Mouse (Mus musculus): ENCODE results near the gene Aurkb. TPM values are rescaled to one million over a fixed set of nuclear protein-coding genes. Genes with fewer than 3 reads are reported as not detected.

Gene Aurkb
- polyA plus RNA-seq, 1 experiment from 2014 or later, result 239 TPM

- 89% methylated on average over 15 of the region's 15 CpGs for WGBS
- DNase-seq (ENCODE audit: low spot score), result no peak
Observed at GRCm38 (mm10) chr11:69080102-69080854, 34.8 kb downstream of the Aurkb start.

GRCm38 (mm10) chr11:69080855-69081222 lies 35.4 kb downstream of the Aurkb start:
- Histone ChIP-seq H3K4me1 (no peaks in the 10 kb centered on the region; the same call in 1 of the 2 replicates), H3K27me3 (ENCODE audit: low read depth, poor library complexity, severe bottlenecking) (no peaks in the 10 kb centered on the region), H3K9me3 (replicated peaks) (no peaks in the 10 kb centered on the region), H3K4me3 (no peak overlapping the region), H3K27ac (replicated peaks) (no peak overlapping the region), H3K36me3 (no peaks in the 10 kb centered on the region)
- 87% methylated on average over 8 of the region's 8 CpGs for WGBS
- DNase-seq (ENCODE audit: low spot score), result no peak

More at GRCm38 (mm10) chr11:69080102-69080854, 34.8 kb downstream of the Aurkb start:
- H3K4me3 ChIP-seq, result no peak overlapping the region
- H3K9me3 ChIP-seq (replicated peaks), result no peaks in the 10 kb centered on the region
- H3K4me1 ChIP-seq, result no peaks in the 10 kb centered on the region
- H3K27me3 ChIP-seq (ENCODE audit: low read depth, poor library complexity, severe bottlenecking), result no peaks in the 10 kb centered on the region
- no peaks in the 10 kb centered on the region for H3K36me3 ChIP-seq
- no peak overlapping the region for H3K27ac ChIP-seq (replicated peaks)

- 93% methylated on average over 7 of the region's 7 CpGs for WGBS
Observed at GRCm38 (mm10) chr11:69081613-69082012, 36.2 kb downstream of the Aurkb start.

GRCm38 (mm10) chr11:69085608-69086007 lies 40.2 kb downstream of the Aurkb start:
- Histone ChIP-seq H3K36me3 (peaks cover 12% of the 10 kb centered on the region), H3K27me3 (ENCODE audit: low read depth, poor library complexity, severe bottlenecking) (no peaks in the 10 kb centered on the region), H3K4me1 (peaks cover 38% of the 10 kb centered on the region), H3K9me3 (replicated peaks) (no peaks in the 10 kb centered on the region), H3K4me3 (no peak overlapping the region), H3K27ac (replicated peaks) (no peak overlapping the region)
- no peak for DNase-seq (ENCODE audit: low spot score)
- WGBS, result 63% methylated on average over 6 of the region's 6 CpGs

More at GRCm38 (mm10) chr11:69081613-69082012, 36.2 kb downstream of the Aurkb start:
- no peaks in the 10 kb centered on the region for H3K9me3 ChIP-seq (replicated peaks)
- H3K27ac ChIP-seq (replicated peaks), result no peak overlapping the region
- H3K4me3 ChIP-seq, result no peak overlapping the region
- no peaks in the 10 kb centered on the region for H3K27me3 ChIP-seq (ENCODE audit: low read depth, poor library complexity, severe bottlenecking)
- no peaks in the 10 kb centered on the region for H3K36me3 ChIP-seq
- H3K4me1 ChIP-seq, result no peaks in the 10 kb centered on the region; the same call in 1 of the 2 replicates
- DNase-seq (ENCODE audit: low spot score), result no peak

- H3K9me3 ChIP-seq (replicated peaks), result no peaks in the 10 kb centered on the region
- WGBS, result 77% methylated on average over 6 of the region's 6 CpGs
- peaks cover 42% of the 10 kb centered on the region for H3K4me1 ChIP-seq
- H3K4me3 ChIP-seq, result no peak overlapping the region
- H3K27ac ChIP-seq (replicated peaks), result no peak overlapping the region
- peaks cover 20% of the 10 kb centered on the region for H3K36me3 ChIP-seq
- DNase-seq (ENCODE audit: low spot score), result no peak
- H3K27me3 ChIP-seq (ENCODE audit: low read depth, poor library complexity, severe bottlenecking), result no peaks in the 10 kb centered on the region
Observed at GRCm38 (mm10) chr11:69086390-69086789, 40.9 kb downstream of the Aurkb start.

- H3K9me3 ChIP-seq (replicated peaks), result no peaks in the 10 kb centered on the region
- no peak for DNase-seq (ENCODE audit: low spot score)
- H3K4me1 ChIP-seq, result peaks cover 49% of the 10 kb centered on the region
- peaks cover 27% of the 10 kb centered on the region for H3K36me3 ChIP-seq
- H3K4me3 ChIP-seq, result 0 out of 2 replicates have a peak overlapping the region, but pooled peaks have one; percentile 16
- 48% methylated on average over 4 of the region's 4 CpGs for WGBS
- no peaks in the 10 kb centered on the region for H3K27me3 ChIP-seq (ENCODE audit: low read depth, poor library complexity, severe bottlenecking)
- H3K27ac ChIP-seq (replicated peaks), result peak overlapping the region; percentile 57; the same call in 1 of the 2 replicates
Observed at GRCm38 (mm10) chr11:69087082-69087481, 41.6 kb downstream of the Aurkb start.

- Histone ChIP-seq H3K36me3 (peaks cover 29% of the 10 kb centered on the region), H3K9me3 (replicated peaks) (no peaks in the 10 kb centered on the region), H3K4me3 (peak overlapping the region; percentile 83), H3K27ac (replicated peaks) (peak overlapping the region; percentile 99), H3K27me3 (ENCODE audit: low read depth, poor library complexity, severe bottlenecking) (no peaks in the 10 kb centered on the region), H3K4me1 (peaks cover 51% of the 10 kb centered on the region)
- 69% methylated on average over 2 of the region's 2 CpGs for WGBS
- DNase-seq (ENCODE audit: low spot score), result no peak
Observed at GRCm38 (mm10) chr11:69087597-69087996, 42.1 kb downstream of the Aurkb start.

- H3K4me3 ChIP-seq, result peak within 1 kb of the TSS; percentile 83
- no peaks in the 10 kb centered on the region for H3K9me3 ChIP-seq (replicated peaks)
- WGBS, result 1% methylated on average over 67 of the region's 67 CpGs
- peak within 1 kb of the TSS; percentile 99 for H3K27ac ChIP-seq (replicated peaks)
- H3K27me3 ChIP-seq (ENCODE audit: low read depth, poor library complexity, severe bottlenecking), result no peaks in the 10 kb centered on the region
- H3K36me3 ChIP-seq, result peaks cover 33% of the 10 kb centered on the region
- DNase-seq (ENCODE audit: low spot score), result peak; percentile 93
- peaks cover 51% of the 10 kb centered on the region for H3K4me1 ChIP-seq
Observed at GRCm38 (mm10) chr11:69088103-69088855, 42.8 kb downstream of the Aurkb start, which contains the start of gene Vamp2. TSS of gene Vamp2 (plus strand) at chr11:69088490.

- peaks cover 33% of the 10 kb centered on the region for H3K36me3 ChIP-seq
- H3K9me3 ChIP-seq (replicated peaks), result no peaks in the 10 kb centered on the region
- 12% methylated on average over 25 of the region's 25 CpGs for WGBS
- H3K4me1 ChIP-seq, result peaks cover 54% of the 10 kb centered on the region
- no peak for DNase-seq (ENCODE audit: low spot score)
- no peaks in the 10 kb centered on the region for H3K27me3 ChIP-seq (ENCODE audit: low read depth, poor library complexity, severe bottlenecking)
- H3K4me3 ChIP-seq, result peak overlapping the region; percentile 83
- H3K27ac ChIP-seq (replicated peaks), result peak overlapping the region; percentile 99
Observed at GRCm38 (mm10) chr11:69088856-69089615, 43.6 kb downstream of the Aurkb start.

GRCm38 (mm10) chr11:69089616-69090290 lies 44.3 kb downstream of the Aurkb start:
- Histone ChIP-seq H3K9me3 (replicated peaks) (no peaks in the 10 kb centered on the region), H3K4me1 (peaks cover 60% of the 10 kb centered on the region), H3K36me3 (peaks cover 33% of the 10 kb centered on the region), H3K27ac (replicated peaks) (peak overlapping the region; percentile 99), H3K27me3 (ENCODE audit: low read depth, poor library complexity, severe bottlenecking) (no peaks in the 10 kb centered on the region), H3K4me3 (peak overlapping the region; percentile 83)
- WGBS, result 91% methylated on average over 12 of the region's 12 CpGs
- DNase-seq (ENCODE audit: low spot score), result no peak

GRCm38 (mm10) chr11:69090367-69090766 lies 44.9 kb downstream of the Aurkb start:
- DNase-seq (ENCODE audit: low spot score), result no peak
- WGBS, result 74% methylated on average over 6 of the region's 6 CpGs
- peaks cover 65% of the 10 kb centered on the region for H3K4me1 ChIP-seq
- no peaks in the 10 kb centered on the region for H3K9me3 ChIP-seq (replicated peaks)
- peaks cover 33% of the 10 kb centered on the region for H3K36me3 ChIP-seq
- no peaks in the 10 kb centered on the region for H3K27me3 ChIP-seq (ENCODE audit: low read depth, poor library complexity, severe bottlenecking)
- no peak overlapping the region for H3K27ac ChIP-seq (replicated peaks)
- H3K4me3 ChIP-seq, result peak overlapping the region; percentile 83; the same call in 1 of the 2 replicates
